Mouse (Mus musculus): ENCODE results near the gene Ssna1.

The Ssna1 gene

DNA sequence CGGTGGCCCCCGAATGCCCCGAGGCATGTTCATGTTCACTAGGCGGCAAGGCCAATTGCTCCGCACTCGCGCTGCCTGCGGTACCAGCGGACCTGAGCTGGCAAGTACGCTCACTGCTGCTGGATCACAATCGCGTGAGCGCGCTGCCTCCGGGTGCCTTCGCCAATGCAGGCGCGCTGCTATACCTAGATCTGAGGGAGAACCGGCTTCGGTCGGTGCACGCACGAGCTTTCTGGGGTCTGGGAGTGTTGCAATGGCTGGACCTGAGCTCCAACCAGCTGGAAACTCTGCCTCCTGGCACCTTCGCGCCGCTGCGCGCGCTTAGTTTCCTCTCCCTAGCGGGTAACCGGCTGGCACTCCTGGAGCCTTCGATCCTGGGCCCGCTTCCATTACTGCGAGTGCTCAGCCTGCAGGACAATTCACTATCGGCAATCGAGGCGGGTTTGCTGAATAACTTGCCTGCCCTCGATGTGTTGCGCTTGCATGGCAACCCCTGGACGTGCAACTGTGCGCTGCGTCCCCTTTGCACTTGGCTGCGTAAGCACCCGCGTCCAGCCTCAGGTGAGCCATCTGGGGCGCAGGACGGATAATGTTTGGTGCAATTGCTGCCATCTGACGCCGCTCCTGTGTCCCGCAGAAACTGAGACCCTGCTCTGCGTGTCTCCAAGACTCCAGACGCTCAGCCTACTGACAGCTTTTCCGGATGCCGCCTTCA lies 18.0 kb upstream of the Ssna1 start:
- DNase-seq (ENCODE audit: low spot score): no peak

DNA sequence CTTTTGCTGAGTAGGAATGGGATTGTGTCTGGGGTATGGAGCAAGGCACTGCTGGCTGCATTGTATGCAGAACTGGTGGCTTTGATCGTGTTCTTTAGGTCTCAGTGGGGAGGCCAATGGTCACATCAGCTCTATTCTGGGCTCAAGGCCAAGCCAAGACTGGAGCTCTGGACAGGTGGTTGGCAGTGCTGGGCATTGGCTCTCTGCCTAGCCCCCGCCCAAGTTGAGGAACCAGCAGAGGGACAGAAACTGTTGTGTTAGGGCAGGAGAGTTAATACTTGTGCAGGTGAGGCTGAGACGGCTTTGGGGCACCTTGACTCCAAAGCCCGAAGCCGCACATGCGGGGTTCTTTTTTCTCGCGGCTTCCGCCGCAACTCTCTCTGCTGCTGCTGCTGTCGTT lies 17.4 kb upstream of the Ssna1 start, which contains the start of gene Lrrc26:
Gene Lrrc26 (plus strand): TSS at position 265 of the 400 bp plus-strand sequence.
- no peak for DNase-seq (ENCODE audit: low spot score)

DNA sequence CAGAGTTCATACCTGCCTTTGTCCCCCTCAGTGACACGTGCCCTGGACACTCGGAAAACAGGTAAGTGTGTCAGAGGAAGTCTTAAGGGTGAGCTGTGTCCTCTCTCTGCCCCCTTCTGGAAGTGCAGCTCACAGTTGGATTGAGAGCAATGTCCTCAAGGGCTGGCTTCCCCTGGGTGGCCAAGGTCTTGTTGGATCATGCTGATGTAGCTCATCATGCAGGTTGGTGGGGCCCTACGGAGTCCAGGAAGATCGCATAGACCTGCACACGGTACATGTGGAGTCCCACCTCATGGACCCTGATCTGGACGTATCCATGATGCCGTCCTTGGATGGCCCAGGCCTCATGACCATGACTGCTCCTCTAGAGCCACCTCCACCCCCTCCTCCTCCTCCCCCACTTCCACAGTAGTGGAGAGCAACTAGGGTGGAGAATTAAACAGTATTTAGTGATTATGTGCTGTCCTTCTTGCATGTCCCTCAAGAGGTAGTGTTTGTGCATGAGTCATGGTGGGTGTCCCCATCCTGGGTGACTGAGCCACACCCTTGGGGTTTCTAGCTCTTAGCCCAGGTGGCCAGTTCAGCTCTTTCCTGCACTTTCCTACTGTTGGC lies 16.6 kb upstream of the Ssna1 start:
- DNase-seq (ENCODE audit: low spot score): no peak

DNA sequence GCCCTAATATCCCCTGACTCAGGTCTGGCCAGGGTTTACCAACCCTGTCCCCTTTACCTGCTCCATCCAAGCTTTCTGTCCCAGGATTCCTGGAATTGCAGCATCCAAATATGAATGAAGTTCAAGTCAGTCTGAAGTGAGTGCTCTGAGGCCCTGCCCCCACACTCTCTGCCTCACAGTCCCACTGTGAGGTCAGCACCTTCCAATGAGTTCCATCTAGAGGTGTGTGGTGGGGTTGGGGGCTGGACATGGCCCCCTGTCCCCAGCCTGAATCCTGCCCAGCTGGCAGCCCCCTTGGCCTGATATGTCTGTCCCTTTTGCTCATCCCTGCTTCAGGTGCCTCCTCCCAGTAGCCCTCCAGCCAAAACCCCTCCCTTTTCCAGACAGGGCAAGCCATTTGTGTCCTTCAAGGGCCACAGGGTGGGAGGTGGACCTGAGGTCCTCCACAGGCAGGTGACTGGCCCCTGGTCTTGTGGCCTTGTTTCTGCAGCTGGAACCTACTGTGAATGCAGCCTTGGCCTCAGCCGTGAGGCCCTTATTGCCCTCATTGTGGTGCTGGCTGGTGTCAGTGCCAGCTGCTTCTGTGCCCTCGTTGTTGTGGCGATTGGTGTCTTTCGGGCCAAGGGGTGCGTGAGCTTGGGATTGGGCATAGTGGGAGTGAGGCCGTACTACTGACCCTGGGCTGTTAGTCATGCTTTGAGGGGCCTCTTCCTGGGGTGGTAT lies 15.8 kb upstream of the Ssna1 start, which contains the start of gene Tmem210:
Gene Tmem210 (plus strand): TSS at position 219 of the 723 bp plus-strand sequence.
- DNase-seq (ENCODE audit: low spot score): no peak

DNA sequence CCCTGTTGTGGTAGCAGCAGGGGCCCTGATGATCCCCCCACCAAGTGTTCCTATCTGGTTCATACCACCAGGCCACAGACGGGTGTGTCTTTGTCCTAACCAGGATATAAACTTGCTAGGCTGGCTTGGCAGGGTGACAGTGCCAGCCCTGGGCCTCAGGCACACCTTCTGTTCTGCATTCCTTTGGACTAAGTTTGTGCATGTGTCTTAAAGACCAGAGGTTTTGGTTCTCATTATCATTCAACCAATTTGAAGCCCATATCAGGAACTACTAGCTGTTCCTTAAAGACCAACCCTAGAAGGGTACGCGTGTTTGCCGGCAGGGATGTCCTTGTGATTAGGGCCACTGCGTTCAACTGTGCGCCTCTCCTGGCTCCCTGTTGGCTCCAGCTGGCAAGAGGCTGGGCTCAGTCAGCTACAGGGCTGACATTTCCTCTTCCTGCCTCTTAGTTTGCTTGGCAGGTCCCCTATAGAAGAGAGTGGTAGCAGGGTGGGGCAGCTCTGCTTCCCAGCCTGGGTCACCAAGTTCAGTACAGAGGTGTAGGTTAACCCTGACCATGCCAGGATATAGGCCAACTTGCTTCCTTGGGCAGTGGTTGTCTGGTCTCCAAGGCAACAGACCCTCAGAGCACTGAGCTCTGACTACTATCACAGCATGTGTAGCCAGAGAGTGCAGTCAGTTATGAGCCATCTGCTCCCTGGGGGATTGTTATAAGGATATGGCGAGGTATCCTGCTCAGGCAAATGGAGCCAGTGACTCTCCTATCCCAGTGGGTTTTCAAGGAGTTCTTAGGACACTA lies 14.8 kb upstream of the Ssna1 start:
- no peak for DNase-seq (ENCODE audit: low spot score)

DNA sequence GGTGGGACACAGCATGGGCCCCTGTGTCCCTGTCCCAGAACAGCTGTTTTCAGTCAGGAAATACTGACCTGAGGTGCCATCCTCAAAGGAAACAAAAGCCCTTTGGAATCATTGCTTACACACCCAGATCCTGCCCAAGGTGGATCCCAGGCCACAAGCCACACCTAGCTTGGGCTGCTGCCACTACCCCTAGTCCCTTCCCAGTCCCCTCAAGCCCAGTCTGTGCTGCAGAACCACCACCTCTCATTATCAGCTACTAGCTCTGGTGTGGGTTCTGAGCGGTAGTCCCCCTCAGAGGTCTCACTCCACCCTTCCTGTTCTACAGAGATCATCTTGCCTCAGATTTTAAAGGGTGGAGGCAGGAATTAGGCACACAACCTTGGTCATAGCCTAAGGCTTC lies 14.1 kb upstream of the Ssna1 start:
- DNase-seq (ENCODE audit: low spot score): no peak

DNA sequence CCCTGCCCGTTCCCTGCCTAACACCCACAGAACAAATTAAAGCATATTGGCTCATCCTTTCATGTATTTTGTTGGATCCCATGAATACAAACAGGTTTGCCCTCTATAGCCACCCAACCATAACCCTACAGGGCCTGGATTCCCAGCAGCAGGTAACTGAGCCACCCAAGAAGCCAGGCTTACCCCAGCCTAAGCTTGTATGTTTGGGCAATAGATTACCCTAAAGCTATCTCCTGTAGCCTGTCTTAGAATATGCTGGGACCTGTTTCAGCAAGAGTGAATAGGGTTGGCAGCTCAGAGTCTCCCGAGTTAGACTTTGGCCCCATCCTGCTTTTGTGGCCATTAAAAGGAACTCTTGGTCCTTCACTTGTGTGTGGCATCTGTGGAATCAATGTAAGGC lies 13.3 kb upstream of the Ssna1 start:
- DNase-seq (ENCODE audit: low spot score): no peak

DNA sequence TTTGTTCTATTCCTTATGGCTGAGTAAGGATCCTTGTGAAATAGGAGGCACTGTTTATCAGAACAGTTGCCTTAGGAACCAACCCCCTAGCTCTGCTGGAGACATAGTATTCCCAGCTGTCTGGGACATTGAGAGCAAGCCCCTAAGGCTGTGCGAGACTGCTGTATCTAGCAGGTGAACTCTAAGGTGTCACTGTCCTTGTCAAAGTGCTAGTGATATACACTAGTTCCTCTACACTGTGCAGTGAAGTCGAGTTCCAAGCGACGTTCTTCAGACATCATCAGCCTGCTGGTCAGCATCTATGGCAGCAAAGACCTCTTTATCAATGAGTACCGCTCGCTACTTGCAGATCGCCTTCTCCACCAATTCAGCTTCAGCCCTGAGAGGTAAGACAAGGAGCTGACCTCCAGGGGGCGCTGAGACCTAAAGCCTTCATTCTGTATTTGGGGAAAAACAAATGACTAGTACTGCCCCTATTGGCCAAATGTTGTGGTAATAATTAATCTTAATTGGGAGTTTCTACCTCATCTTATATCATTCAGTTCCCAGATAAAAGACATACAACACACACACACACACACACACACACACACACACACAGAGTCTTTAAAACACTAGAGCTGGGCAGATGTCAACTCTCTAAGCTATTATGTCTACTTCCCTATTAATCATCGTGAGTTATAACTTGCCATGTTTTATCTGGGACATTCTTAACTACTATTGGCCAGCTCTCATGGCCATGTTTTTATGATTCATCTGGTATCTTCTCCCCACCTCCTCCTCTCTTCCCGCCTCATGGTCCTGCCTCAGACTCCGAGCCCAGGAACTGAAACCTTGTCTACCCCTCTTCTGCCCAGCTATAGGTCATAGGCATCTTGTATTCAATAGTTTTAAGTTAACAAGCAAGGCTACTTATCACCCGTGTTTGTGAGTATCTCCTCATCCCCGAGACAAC lies 7.0 kb upstream of the Ssna1 start:
- peak; percentile 89 for DNase-seq (ENCODE audit: low spot score)

DNA sequence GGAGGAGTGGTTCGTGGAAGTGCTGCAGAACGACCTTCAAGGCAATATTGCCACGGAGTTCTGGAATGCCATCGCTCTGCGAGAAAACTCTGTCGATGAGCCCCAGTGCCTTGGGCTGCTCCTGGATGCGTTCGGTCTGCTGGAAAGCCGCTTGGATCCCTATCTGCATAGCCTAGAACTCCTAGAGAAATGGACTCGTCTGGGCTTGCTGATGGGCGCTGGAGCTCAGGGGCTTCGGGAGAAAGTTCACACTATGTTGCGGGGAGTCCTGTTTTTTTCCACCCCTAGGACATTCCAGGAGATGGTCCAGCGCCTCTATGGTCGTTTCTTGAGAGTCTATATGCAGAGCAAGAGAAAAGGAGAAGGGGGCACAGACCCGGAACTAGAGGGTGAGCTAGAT lies 772 bp upstream of the Ssna1 start:
- DNase-seq (ENCODE audit: low spot score): no peak

DNA sequence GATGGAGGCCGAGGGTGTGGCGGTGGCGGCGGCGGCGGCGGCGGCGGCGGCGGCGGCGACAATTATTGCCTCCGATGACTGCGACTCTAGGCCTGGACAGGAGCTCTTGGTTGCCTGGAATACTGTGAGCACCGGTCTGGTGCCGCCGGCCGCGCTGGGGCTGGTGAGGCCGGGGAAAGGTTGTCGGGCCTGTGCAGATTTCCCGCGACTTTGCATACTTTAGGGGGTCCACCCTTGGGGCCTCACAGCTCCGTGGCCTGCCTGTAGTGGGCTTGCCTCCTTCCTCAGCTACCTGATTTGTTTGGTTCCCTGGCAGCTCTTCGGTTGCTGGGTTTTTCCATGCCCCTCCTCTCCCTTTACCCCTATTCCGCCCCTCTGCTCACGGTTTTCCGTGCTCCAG lies 277 bp upstream of the Ssna1 start:
- DNase-seq (ENCODE audit: low spot score): no peak

DNA sequence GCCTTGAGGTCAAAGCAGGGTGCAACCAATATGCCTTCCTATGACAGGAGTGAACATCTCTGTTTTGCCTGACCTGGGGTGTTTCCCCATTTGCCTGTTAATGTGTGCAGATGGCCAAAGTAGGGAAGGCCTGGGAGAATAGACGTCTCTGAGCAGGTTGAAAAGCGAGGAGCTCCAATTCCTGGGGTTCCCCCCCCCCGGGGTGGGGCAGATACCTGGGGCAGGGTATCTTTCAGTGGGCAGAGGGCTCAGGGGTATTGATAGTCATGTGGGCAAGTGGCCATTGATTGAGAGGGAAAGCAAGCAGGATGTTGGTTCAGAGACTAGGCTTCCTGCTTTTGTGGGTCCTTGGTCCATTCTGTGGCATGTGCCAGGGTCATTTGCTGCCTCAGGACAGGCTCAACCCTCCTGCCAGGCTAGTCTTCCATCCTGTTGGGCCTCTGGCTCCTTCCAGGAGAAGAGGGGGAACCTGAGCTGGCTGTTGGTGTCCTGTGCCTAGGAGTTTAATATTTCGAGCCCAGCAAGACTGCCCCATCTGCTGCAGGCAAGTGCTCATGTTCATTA lies 4.4 kb downstream of the Ssna1 start:
- no peak for DNase-seq (ENCODE audit: low spot score)

DNA sequence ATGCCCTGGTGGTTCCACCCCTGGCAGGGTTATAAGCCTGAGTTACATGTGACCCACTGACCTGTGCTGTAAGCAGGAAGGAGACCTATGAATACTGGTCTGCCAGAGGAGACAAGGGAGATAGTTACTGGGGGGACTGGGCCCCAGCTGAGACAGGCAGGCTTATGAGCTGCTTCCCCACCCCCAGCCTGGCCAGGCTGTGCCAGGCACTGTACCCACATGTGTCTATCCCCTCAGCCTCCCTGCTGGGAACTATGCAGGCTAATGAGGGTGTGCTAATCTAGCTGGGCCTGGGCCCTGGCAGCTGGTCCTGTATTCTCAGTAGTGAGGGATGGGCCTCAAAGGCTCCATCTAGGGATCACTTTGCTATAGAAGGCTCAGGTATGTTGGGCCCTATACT lies 5.0 kb downstream of the Ssna1 start:
- DNase-seq (ENCODE audit: low spot score): no peak

DNA sequence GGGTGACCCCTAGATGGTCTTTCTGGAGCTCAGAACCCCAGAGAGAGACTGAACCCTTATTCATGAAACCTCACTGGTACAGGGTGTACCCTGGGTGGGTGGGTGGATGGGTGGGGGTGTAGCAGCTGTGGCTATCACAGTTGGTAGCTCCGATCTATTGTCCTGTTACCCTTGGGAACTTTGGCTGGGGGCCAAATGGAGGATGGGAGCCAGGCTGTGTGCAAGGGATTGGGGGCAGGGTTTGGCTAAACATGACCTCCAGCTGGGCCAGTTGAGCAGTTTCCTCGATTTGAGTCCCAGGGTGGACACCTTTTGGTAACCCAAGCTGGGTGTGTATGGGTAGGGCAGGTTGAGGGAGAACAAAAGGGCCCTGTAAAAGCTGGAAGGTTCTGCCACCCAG lies 5.5 kb downstream of the Ssna1 start:
- no peak for DNase-seq (ENCODE audit: low spot score)

DNA sequence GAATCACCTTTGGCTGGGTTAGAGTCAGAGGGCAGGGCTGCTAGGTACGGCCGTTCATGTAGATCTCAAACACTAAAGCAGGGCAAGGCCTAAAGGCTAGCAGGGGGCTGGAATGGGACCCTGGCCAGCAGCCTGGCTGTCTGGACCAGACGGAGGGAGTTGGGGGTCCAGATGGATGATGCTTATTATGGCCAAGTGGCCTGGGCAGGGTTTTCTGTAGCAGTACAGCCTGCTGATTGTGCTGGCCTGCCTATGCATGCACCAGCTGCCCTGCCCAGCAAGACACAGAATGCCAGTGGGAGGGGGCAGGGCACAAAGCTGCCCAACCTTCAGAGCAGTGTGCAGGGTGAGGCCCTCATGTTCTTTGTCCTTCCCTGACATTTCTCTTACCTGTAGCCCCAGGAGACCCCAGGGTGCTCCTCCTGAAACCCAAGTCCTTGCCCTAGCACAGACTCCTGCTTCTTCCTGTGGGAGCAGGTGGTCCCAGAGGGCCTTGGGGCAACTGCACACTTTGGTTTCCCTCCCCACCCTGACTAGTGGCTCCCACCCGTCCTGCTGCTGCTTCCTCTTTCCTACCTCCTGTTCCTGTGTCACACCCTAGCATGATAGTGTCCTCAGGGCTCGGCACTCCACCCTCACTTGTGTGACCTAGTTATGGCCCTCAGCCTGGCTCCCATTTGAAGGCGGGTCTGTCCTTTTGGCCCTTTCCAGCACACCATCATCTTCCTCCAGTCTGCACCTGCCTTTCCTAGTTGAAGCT lies 6.2 kb downstream of the Ssna1 start:
- no peak for DNase-seq (ENCODE audit: low spot score)

DNA sequence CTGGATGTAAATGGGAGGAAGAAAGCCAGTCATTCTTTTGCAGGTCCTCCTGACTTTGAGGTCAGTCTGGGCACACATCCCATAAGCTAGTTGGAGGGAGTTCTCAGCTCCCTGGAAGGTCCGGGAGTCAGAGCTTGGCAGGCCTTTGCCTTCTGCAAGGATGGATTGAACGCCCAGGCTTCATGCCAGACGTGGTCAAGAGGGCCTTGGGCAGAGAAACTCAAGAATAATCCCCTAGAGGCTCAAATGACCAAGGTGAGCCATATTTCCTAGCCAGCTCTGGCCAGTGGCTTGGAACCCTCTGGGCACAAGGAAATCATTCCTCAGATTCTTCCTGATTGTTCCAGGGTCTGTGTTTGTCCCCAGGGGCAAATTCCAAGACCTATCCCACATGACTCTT lies 7.4 kb downstream of the Ssna1 start:
- no peak for DNase-seq (ENCODE audit: low spot score)

DNA sequence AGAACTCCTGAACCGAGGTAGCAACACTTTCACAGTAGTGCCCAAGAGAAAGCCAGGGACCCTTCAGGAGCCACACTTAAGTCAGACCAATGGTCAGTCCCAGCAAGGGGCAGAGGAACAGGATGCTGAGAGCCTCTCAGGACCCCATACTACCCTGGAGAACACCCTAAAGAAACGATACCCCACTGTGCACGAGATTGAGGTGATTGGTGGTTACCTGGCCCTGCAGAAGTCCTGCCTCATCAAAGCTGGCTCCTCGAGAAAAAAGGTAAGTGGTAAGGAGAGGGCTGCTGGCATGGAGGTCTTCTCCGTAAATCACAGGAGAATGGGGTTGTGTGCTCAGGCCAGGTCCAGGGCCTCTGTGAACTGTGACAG lies 8.0 kb downstream of the Ssna1 start:
- no peak for DNase-seq (ENCODE audit: low spot score)

DNA sequence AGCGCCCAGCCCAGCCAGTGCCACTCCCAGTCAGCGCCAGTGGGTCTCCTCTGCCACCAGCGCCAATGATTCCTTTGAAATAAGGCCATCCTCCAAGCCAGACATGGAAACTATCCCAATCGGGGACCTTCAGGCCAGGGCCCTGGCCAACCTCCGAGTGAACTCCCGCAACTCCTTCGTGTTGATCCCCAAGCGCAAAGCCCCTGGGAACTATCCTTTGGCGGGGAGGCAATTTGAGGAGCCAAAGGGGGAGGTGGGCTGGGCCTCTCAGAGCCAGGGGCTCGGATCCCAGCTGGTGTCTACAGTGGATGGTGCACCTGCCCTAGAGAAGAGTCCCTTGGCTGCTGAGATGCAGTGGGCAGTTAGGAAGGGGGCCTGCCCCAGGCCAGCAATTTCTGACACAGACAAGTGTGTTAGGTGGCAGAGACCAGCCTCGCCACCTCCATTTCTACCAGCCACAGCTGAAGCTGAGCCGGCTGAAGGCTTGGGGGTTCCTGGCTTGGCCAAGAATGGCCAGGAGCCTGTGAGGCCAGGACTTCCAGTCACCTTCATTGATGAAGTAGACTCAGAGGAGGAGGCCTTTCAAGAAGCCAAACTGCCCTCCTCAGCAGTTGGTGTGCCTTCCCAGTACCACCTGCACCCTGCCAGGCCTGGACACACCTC lies 8.5 kb downstream of the Ssna1 start:
- DNase-seq (ENCODE audit: low spot score): no peak

DNA sequence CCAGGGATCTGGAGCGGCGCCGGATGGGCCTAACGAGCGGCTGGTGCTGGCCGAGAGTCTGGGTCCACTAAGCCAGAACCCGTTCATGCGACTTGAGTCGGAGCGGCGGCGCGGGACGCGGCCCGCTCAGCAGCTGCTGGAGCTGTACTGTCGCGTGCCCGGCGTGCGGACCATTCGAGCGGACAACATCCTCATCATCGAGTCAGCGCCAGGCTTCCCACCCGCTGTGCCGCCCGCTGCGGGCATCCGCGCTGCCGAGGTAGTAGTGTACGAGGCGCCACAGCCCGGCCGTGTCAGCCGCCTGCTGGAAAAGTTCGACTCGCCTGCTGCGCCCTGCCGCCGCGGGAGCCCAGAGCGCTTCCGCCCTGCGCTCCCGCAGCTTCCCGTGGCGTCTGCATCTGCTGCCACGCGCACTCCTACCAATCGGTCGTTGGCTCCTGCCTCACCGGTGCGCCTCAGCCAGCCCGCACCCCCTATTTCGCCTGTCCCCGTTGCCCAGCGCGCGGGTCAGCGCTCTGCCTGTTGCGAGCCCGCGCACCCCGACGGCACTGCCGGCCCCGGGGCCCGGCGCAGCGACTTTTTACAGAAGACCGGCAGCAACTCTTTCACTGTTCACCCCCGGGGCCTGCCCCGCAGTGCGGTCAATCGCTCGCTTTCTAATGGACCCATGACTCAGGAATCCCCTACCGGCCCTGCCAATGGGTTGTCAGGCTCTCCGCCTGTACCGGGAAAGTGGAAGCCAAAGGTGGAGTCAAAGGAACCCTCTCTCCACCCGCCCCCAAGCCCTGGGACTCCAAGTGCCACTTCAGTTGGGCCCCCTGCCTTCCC lies 9.2 kb downstream of the Ssna1 start:
- DNase-seq (ENCODE audit: low spot score): no peak

DNA sequence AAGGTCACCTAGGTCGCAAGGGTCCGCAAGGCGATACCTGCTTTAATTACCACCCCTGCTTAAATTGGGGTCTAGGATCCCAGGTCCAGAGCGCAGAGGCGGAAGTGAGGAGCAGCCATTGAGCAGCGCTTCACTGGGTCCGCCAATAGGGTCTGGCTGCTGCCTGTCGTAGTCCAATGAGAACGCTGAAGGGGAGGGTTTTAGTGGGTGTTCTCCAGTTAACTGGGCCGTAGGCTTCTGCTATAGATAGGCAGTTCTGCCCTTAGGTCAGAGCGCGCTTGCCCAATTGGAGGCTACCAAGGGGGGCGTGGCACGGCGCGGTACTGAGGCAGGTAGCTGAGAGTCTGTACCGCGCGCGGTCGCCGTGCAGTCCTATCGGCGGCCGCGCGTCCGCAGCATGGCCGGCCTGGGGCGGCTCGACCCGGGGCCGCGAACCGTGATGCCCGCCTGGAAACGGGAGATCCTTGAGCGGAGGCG lies 9.9 kb downstream of the Ssna1 start, which contains the start of gene Tprn:
Gene Tprn (plus strand): TSS at position 328 of the 477 bp plus-strand sequence.
- DNase-seq (ENCODE audit: low spot score): peak; percentile 98
